Mouse (Mus musculus) forebrain, embryonic 13.5 days (tissue): ENCODE data around the gene St3gal5. TPM values are rescaled to one million over a fixed set of nuclear protein-coding genes. Genes with fewer than 3 reads are reported as not detected.

Source experiments
- ATAC-seq: fragments of 200-750 bp; cut with Nextera tagmentation; 2 replicates; pipeline ENCODE4 v1.8.0; 2017
- H3K27ac ChIP-seq: fragments of 300-500 bp; sonication (generic); 2 replicates; pipeline ENCODE4 v1.5.1; 2015; ENCODE audit warnings: inconsistent platforms, mild to moderate bottlenecking, moderate library complexity
- H3K27me3 ChIP-seq: fragments of 300-500 bp; sonication (generic); 2 replicates; pipeline ENCODE4 v1.6.1; 2015; ENCODE audit warnings: mild to moderate bottlenecking, inconsistent platforms
- H3K36me3 ChIP-seq: fragments of 300-500 bp; sonication (generic); 2 replicates; pipeline ENCODE4 v1.6.1; 2015; ENCODE audit warnings: mild to moderate bottlenecking, inconsistent platforms; ENCODE audit not compliant: poor library complexity, severe bottlenecking
- H3K4me1 ChIP-seq: fragments of 300-500 bp; sonication (generic); 2 replicates; pipeline ENCODE4 v1.6.1; 2015; ENCODE audit warnings: inconsistent platforms
- H3K4me2 ChIP-seq: fragments of 300-500 bp; sonication (generic); 2 replicates; pipeline ENCODE4 v1.6.1; 2015; ENCODE audit warnings: inconsistent platforms, mild to moderate bottlenecking, moderate library complexity
- H3K4me3 ChIP-seq: fragments of 300-500 bp; sonication (generic); 2 replicates; pipeline ENCODE4 v1.5.1; 2015; ENCODE audit warnings: mild to moderate bottlenecking, inconsistent platforms
- H3K9ac ChIP-seq: fragments of 300-500 bp; sonication (generic); 2 replicates; pipeline ENCODE4 v1.6.1; 2015; ENCODE audit warnings: mild to moderate bottlenecking, inconsistent platforms
- H3K9me3 ChIP-seq: fragments of 300-500 bp; sonication (generic); replicated peaks from 2 replicates; pipeline ENCODE4 v1.6.1; 2016; ENCODE audit warnings: inconsistent platforms
- WGBS: fragments of 180-500 bp; shearing (Covaris S2); methylation state at CpG from one replicate; pipeline ENCODE4 v1.1.7; 2015; 5-methylcytosine and 5-hydroxymethylcytosine counted together
- polyA plus RNA-seq: library from polyadenylated mRNA; unstranded; fragments of >200 nt; fragmentation: Nextera tagmentation; extraction: Ambion mirVana; gene quantifications from 2 replicates; pipeline ENCODE4 v1.2.1, GENCODE M21; 2015

Gene St3gal5
- polyA plus RNA-seq, 1 experiment from 2014 or later, result 36.4 TPM

GRCm38 (mm10) chr6:72158966-72159764 is 61.8 kb downstream of the St3gal5 start:
- 0 out of 2 replicates have a peak, but pooled peaks cover 6% of the 10 kb centered on the region for H3K36me3 ChIP-seq
- no peak overlapping the region for H3K27ac ChIP-seq
- no peak overlapping the region for H3K4me2 ChIP-seq
- H3K9ac ChIP-seq, result no peak overlapping the region
- no peak overlapping the region for H3K4me3 ChIP-seq
- no peaks in the 10 kb centered on the region for H3K27me3 ChIP-seq
- WGBS, result 85% methylated on average over 8 of the region's 8 CpGs
- no peak for ATAC-seq
- no peaks in the 10 kb centered on the region for H3K9me3 ChIP-seq
- H3K4me1 ChIP-seq, result no peaks in the 10 kb centered on the region; the same call in 1 of the 2 replicates

- no peak overlapping the region for H3K4me3 ChIP-seq
- no peak overlapping the region for H3K4me2 ChIP-seq
- 85% methylated on average over 10 of the region's 10 CpGs for WGBS
- no peak overlapping the region for H3K27ac ChIP-seq
- peaks cover 4% of the 10 kb centered on the region; the same call in 1 of the 2 replicates for H3K4me1 ChIP-seq
- no peaks in the 10 kb centered on the region for H3K9me3 ChIP-seq
- H3K27me3 ChIP-seq, result no peaks in the 10 kb centered on the region
- no peak overlapping the region for H3K9ac ChIP-seq
- no peak for ATAC-seq
- H3K36me3 ChIP-seq, result 0 out of 2 replicates have a peak, but pooled peaks cover 2% of the 10 kb centered on the region
These were observed 62.5 kb downstream of the St3gal5 start for GRCm38 (mm10) chr6:72159861-72160395.

- 85% methylated on average over 3 of the region's 3 CpGs for WGBS
- no peaks in the 10 kb centered on the region for H3K27me3 ChIP-seq
- H3K4me2 ChIP-seq, result no peak overlapping the region
- H3K9me3 ChIP-seq, result no peaks in the 10 kb centered on the region
- no peak overlapping the region for H3K4me3 ChIP-seq
- no peaks in the 10 kb centered on the region for H3K36me3 ChIP-seq
- no peak overlapping the region for H3K27ac ChIP-seq
- peaks cover 4% of the 10 kb centered on the region; the same call in 1 of the 2 replicates for H3K4me1 ChIP-seq
- no peak for ATAC-seq
- H3K9ac ChIP-seq, result no peak overlapping the region
These were observed 63.6 kb downstream of the St3gal5 start for GRCm38 (mm10) chr6:72160991-72161390.

- Histone ChIP-seq H3K4me1 (peaks cover 4% of the 10 kb centered on the region; the same call in 1 of the 2 replicates), H3K9ac (no peak overlapping the region), H3K4me3 (no peak overlapping the region), H3K27me3 (no peaks in the 10 kb centered on the region), H3K4me2 (no peak overlapping the region), H3K9me3 (no peaks in the 10 kb centered on the region), H3K27ac (no peak overlapping the region), H3K36me3 (no peaks in the 10 kb centered on the region)
- ATAC-seq, result no peak
- 88% methylated on average over 5 of the region's 5 CpGs for WGBS
These were observed 64.4 kb downstream of the St3gal5 start for GRCm38 (mm10) chr6:72161751-72162150.

GRCm38 (mm10) chr6:72162155-72162890 is 64.9 kb downstream of the St3gal5 start:
- Histone ChIP-seq H3K36me3 (no peaks in the 10 kb centered on the region), H3K9me3 (no peaks in the 10 kb centered on the region), H3K27me3 (no peaks in the 10 kb centered on the region), H3K4me3 (no peak overlapping the region), H3K4me2 (no peak overlapping the region), H3K4me1 (peaks cover 4% of the 10 kb centered on the region; the same call in 1 of the 2 replicates), H3K27ac (no peak overlapping the region), H3K9ac (no peak overlapping the region)
- no peak for ATAC-seq
- 78% methylated on average over 19 of the region's 19 CpGs for WGBS

GRCm38 (mm10) chr6:72164321-72165275 is 67.2 kb downstream of the St3gal5 start:
- 21% methylated on average over 20 of the region's 20 CpGs for WGBS
- no peaks in the 10 kb centered on the region for H3K27me3 ChIP-seq
- no peak overlapping the region for H3K4me3 ChIP-seq
- peaks cover 4% of the 10 kb centered on the region; the same call in 1 of the 2 replicates for H3K4me1 ChIP-seq
- H3K27ac ChIP-seq, result no peak overlapping the region
- ATAC-seq, result peak; percentile 97
- H3K4me2 ChIP-seq, result no peak overlapping the region
- H3K36me3 ChIP-seq, result no peaks in the 10 kb centered on the region
- no peaks in the 10 kb centered on the region for H3K9me3 ChIP-seq
- H3K9ac ChIP-seq, result no peak overlapping the region

GRCm38 (mm10) chr6:72165907-72166306 is 68.5 kb downstream of the St3gal5 start:
- no peak overlapping the region for H3K4me3 ChIP-seq
- ATAC-seq, result no peak
- no peak overlapping the region for H3K27ac ChIP-seq
- peaks cover 4% of the 10 kb centered on the region; the same call in 1 of the 2 replicates for H3K4me1 ChIP-seq
- H3K36me3 ChIP-seq, result no peaks in the 10 kb centered on the region
- 40% methylated on average over 2 of the region's 2 CpGs for WGBS
- H3K4me2 ChIP-seq, result no peak overlapping the region
- no peaks in the 10 kb centered on the region for H3K27me3 ChIP-seq
- no peak overlapping the region for H3K9ac ChIP-seq
- no peaks in the 10 kb centered on the region for H3K9me3 ChIP-seq

- Histone ChIP-seq H3K4me3 (no peak overlapping the region), H3K4me2 (no peak overlapping the region)
- 85% methylated on average over 3 of the region's 3 CpGs for WGBS
These were observed 74.0 kb downstream of the St3gal5 start for GRCm38 (mm10) chr6:72171391-72171790.

GRCm38 (mm10) chr6:72173350-72173749 is 76.0 kb downstream of the St3gal5 start:
- H3K4me3 ChIP-seq, result no peak overlapping the region
- H3K4me2 ChIP-seq, result no peak overlapping the region
- no peaks in the 10 kb centered on the region for H3K36me3 ChIP-seq
- ATAC-seq, result no peak
- H3K27me3 ChIP-seq, result no peaks in the 10 kb centered on the region
- no peak overlapping the region for H3K9ac ChIP-seq
- H3K4me1 ChIP-seq, result no peaks in the 10 kb centered on the region
- no peaks in the 10 kb centered on the region for H3K9me3 ChIP-seq
- WGBS, result 90% methylated on average over 1 of the region's 1 CpGs
- no peak overlapping the region for H3K27ac ChIP-seq

More at GRCm38 (mm10) chr6:72171391-72171790, 74.0 kb downstream of the St3gal5 start:
- Histone ChIP-seq H3K36me3 (no peaks in the 10 kb centered on the region), H3K27ac (no peak overlapping the region), H3K4me1 (no peaks in the 10 kb centered on the region), H3K9me3 (no peaks in the 10 kb centered on the region), H3K27me3 (no peaks in the 10 kb centered on the region), H3K9ac (no peak overlapping the region)
- ATAC-seq, result no peak

GRCm38 (mm10) chr6:72175419-72175818 is 78.0 kb downstream of the St3gal5 start:
- no peak for ATAC-seq
- 48% methylated on average over 3 of the region's 3 CpGs for WGBS
- Histone ChIP-seq H3K4me1 (no peaks in the 10 kb centered on the region), H3K36me3 (no peaks in the 10 kb centered on the region), H3K9me3 (no peaks in the 10 kb centered on the region), H3K27ac (no peak overlapping the region), H3K4me2 (no peak overlapping the region), H3K9ac (no peak overlapping the region), H3K4me3 (no peak overlapping the region), H3K27me3 (no peaks in the 10 kb centered on the region)

- H3K9ac ChIP-seq, result no peak overlapping the region
- 65% methylated on average over 5 of the region's 5 CpGs for WGBS
- no peak for ATAC-seq
- H3K27me3 ChIP-seq, result no peaks in the 10 kb centered on the region
- no peak overlapping the region for H3K4me2 ChIP-seq
- no peaks in the 10 kb centered on the region for H3K4me1 ChIP-seq
- H3K27ac ChIP-seq, result no peak overlapping the region
- H3K36me3 ChIP-seq, result no peaks in the 10 kb centered on the region
- no peak overlapping the region for H3K4me3 ChIP-seq
- no peaks in the 10 kb centered on the region for H3K9me3 ChIP-seq
These were observed 78.6 kb downstream of the St3gal5 start for GRCm38 (mm10) chr6:72176004-72176403.
